Mouse (Mus musculus) naive thymus-derived CD4-positive, alpha-beta T cell, adult 2 months (primary cell): ENCODE results near the gene Ankrd17.
"Not testable (repeated sequence)": the region's sequence is repeated elsewhere in the genome, so short reads cannot be mapped to it uniquely, and the experiment has no call there.

Experiments used
- DNase-seq: peaks from one replicate; pipeline ENCODE4 v3.0.0-alpha.2; 2011; ENCODE audit warnings: low read depth

Gene Ankrd17

DNA sequence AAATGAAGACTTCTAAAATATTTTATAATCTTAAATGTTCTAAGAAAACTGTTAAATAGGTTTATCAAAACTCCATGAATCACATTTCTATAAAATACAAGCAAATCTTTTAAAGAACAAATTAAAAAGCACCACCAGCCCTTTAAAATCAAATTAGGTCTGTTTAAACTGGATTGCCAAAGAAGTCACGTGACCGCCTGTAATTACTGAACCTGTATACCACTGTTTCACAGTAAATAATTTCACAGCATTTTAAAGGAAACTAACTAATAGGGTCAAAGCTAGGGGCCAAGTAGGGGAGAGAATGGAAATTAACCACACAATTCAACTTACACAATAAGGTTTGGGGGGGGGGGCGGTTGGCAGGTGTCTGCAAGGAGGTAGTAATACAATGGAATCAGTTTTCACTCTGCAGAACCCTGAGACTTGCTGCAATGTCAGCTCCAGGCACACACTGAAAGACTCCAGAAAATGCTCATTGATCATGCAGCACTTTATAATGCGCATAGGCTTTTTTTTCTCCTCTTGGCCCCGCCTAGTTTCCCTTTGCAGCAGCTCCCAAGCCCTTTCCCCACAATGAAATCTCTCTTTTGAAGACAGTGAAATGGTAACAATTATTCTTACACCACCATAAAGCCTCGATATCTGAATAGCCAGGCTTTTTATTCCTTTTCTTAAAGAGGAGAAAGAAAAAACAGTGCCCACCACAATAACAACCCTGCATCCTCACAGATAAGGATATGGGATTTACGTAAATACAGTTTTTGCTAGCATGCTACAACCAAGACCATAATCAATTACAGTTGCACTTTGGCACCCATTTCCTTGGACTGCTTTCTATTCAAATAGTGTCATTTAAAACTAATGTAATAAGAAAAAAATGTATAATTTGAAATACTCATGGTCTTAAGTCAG, 27.9 kb downstream of the Ankrd17 start:
- DNase-seq = no peak

DNA sequence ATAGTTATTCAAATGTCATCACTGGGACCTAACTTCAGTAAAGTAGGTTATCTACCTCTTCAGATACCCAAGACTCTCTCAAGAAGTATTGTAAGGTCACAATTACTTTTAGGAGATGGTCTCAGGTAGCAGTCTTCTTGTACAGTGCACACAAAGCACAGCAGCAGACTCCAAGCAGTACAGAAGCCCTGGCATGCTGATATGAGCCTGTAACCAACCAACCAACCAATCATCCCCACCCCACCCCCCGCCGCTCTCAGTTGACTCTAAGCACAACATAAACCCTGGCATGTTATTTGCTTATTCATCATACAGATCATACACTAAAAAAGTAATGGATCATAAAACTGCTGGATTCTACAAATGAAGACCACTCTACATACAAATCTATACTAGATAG, 33.9 kb downstream of the Ankrd17 start:
- DNase-seq = no peak

DNA sequence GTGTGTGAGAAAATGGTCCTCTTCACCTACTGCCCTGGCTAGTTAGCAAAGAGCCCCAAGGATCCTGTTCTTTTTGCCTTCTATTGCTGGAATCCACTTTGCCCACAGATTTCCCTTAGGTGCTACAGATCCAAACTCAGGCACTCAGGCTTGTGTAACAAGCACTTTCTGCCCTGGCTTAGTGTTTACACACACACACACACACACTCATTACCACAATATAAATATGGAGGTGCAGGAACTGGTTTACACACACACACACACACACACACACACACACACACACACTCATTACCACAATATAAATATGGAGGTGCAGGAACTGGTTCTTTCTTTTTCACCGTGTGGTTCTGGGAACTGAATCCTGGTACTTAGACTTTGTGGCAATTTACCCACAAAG, 35.3 kb downstream of the Ankrd17 start:
- DNase-seq = no peak

DNA sequence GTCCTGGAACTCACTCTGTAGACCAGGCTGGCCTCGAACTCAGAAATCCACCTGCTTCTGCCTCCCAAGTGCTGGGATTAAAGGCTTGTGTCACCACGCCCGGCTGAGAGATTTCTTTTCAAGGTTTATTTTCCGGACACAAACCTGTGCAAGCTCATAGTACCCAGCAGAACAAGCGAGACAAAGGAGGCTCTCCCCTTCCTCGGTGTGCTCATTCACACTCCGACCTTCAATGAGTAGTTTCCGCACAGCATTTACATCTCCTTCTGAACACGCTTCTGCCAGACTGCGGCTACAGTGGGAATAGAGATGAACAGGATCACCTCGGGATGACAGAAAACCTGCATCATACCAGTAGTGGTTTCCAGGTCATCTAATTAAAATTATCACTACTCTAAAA, 68.0 kb downstream of the Ankrd17 start:
- DNase-seq = no peak

DNA sequence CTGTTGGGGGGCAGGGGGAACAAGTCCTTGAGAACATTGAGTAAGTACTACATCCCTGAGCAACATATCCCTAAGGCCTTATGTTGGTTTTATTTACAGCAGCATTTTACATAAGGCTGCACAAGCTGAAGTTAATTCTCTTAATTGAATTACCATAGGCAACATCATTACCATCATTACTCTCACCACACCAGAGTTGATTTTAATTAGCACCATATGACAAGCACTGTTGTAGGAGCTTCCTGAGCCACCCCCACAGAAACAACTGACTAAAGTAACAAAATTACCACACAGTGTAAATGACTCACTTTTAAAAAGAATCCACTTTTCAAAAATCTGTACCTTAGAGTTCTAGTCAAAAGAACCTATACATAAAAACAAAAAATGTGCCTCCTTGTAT, 76.5 kb downstream of the Ankrd17 start:
- DNase-seq = no peak

DNA sequence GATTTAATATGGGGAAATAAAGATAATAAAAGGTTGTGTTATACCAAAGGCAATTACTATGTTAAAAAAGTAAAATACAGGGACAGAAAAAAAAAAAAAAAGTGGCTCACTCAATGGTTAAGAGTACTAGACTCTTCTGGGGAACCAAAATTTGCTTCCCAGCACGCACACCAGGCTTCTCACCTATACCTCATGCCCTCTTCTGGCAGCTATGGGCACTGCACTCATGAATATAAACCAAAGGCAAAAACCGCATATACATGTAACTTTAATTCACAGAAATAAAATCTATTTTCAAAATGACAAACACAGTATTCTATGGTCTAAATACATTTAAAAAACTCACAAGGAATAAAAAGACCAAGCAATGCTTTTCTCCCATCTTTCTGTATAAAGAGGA, 79.8 kb downstream of the Ankrd17 start:
- DNase-seq = peak; percentile 65

DNA sequence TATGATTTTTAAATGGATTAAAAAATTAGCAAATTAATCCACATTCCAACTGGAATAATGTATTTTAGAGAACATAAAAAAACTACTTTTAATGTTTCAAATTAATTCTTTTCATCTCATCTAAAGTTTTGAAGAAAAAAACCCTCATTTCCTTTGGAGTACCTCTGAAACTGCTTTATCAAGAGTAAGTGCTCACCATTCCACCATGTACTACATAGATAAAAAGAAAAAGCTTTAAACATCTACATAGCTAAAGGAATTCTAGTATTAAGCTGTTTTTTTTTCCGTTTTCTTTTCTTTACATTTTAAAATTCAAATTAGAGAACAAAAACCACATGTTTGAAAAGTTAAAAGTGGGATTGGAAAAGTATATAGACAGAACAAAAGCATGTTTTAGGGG, 86.3 kb downstream of the Ankrd17 start:
- DNase-seq = no peak

DNA sequence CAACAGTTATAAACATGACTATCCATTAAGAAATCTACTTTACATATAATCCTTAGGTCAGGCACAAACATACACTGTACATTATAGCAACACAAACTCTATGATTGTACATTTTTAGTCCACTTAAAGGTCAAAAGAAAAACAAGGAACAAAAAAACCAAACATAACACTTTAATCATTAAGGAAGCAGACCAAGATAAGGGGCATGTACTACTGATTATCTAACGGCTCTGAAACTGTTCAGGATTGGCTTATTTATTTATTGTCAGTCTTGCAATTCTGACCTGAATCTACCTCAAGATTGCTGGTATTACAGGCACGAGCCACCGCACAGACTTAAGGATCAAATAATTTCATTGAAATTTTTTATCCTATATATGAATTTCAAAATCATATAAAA, 87.0 kb downstream of the Ankrd17 start:
- DNase-seq = no peak

DNA sequence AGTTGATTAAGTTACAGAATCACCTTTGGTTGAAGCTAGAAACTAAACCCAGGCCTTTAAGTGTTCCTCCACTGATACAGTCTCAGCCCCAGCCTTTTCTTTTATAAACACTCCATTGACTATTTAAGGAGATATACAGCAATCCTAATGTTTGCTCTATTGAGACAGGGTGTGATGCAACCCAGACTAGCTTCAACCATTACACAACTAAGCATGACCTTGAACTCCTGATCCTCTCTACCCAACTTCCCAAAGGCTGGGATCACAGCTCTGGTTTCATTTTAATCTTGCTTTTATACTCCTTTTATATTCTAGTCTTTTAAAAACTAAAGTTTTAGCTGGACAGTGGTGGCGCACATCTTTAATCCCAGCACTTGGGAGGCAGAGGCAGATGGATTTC, 88.9 kb downstream of the Ankrd17 start:
- no peak for DNase-seq

DNA sequence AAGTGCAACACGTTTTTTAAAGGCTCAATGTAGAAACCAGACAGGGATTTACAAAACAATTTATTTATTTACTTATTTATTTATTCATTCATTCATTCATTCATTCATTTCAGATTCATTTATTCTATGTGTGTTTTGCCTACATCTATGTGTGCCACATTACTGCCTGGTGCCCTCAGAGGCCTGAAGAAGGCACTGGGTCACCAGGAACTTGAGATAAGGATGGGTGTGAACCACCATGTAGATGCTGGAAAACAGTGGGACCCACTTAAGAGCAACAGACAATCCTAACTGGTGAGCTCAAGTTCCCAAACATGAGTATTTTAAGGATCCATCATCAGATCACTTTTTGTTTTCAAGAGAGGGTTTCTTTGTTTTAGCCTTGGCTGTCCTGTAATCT, 91.6 kb downstream of the Ankrd17 start:
- no peak for DNase-seq

DNA sequence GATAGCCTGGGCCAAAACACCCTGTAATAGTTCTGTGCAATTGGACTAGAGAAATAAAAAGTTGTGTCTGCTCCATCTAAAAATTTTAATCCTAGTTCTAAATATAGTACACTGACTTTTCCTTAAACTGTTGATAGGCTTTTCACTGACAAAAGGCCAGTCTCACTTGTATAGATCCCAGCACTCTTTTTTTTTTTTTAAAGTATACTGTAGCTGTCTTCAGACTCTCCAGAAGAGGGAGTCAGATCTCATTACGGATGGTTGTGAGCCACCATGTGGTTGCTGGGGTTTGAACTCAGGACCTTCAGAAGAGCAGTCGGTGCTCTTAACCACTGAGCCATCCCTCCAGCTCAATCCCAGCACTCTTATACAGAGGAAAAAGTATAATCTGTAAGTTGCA, 104.1 kb downstream of the Ankrd17 start:
- not testable (repeated sequence) for DNase-seq

DNA sequence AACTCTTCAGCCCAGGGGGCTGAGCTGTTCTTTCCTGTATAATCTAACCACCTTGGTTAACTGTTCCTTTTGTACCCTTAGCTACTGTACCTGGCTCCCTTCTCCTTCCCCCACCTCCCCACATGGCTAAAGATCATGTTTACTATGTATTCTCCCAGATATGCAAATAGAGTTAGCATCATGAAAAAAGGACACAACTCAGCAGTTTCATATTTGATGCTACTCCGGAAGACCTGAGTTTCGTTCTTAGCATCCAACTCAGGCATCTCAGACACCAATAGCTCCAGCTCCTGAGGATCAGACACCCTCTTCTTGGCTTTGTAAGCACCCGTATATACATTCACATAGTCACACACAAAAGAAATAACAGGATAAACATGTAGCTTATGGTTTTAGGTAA, 109.4 kb downstream of the Ankrd17 start:
- DNase-seq = no peak

DNA sequence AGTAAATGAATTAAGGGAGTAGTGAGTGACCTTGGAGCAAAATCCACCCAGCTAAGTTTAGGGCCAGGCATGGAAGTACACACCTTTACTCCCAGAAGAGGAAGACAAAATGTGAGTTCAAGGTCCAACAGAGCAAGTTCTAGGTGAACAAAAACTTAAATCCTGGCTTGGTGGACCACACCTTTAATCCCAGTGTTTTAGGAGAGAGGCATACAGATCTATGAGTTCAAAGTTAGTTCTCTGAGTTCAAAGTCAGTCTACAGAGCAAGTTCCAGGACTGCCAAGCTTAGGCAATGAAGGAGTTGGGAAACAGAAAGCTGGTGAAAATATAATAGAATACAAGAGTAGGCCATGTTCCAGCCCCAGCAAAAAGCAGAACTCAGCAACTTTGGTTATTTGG, 118.9 kb downstream of the Ankrd17 start:
- DNase-seq = no peak

DNA sequence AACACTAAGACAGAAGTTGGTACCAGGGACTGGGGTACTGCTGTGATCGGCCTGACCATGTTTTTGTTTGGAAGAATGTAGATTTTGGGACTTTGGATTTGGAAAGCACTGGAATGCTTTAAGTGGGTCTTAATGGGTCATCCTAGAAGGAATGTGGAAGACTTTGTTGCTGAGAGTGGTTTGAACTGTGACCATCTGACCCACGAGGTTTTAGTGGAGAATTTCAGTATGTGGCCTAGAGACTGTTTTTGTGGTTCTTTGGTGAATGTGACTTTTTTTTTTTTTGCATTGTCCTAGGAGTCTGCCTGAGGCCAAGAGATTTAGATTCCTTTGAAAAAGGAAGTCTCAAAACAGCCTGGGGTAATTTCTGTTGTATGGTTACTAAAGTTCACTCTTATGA, 119.4 kb downstream of the Ankrd17 start:
- no peak for DNase-seq

DNA sequence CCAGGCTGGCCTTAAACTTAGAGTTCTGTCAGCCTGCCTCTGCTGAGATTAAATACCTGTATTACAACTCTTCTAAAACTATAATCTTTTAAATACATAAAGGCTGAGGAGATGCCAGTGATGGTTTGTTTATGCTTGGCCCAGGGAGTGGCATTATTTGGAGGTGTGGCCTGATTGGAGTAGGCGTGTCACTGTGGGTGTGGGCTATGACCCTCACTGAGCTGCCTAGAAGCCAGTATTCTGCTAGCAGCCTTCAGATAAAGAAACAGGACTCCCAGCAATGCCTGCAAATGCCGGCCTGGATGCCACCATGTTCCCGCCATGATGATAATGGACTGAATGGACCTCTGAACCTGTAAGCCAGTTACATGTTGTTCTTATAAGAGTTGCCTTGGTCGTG, 119.8 kb downstream of the Ankrd17 start:
- no peak for DNase-seq

DNA sequence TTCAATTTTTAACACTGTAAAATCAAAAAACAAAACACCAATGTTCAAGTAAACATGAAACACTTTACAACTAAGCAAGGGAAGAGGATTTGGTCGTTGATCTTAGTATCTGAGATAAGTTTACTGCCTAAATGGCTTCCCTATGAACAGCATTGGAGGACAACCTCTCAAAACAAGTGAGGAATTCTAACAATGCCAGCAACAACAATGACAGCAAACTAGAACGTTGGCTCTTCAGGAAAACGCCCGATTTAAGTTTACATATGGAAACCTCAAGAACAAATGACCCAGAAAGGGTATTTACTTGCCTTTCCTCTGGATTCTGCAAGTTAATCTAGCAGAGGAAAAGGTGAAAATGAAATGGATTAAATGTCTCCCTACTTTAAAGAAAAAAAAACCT, 121.0 kb downstream of the Ankrd17 start:
- DNase-seq = no peak

DNA sequence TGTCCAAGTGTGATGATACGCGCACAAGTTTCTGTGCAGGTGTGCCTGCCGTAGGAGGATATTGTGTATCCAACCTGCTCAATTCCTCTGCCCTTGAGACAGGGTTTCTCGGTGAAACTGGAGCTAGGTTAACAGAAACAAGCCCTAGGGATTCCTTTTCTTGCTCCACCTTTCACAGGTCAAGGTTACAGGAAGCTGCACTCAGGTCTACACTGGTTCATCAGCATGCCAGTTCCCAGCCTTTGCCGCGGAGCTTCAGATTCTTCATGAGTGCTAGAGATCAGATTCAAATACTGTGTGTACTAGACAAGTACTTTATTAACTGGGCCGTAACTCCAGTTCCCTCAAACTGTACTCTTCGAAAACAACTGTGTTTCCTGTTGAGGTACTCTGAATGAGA, 131.2 kb downstream of the Ankrd17 start:
- DNase-seq = no peak

DNA sequence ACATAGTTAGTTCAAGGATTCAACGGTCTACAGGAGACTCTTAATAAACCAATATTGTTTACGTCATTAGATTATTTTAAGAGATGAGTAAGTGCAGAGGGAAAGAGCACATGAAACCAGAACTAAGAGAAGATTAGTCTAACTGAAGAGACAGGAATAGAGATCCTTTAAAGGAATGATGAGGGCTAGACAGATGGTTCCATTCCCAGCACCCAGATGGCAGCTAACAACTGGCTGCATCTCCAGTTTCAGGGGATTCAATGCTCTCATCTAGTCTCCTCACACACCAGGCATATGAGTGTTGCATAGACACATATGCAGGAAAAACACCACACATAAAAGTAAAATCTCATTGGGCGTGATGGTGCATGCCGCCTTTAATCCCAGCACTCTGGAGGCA, 133.1 kb downstream of the Ankrd17 start:
- no peak for DNase-seq

DNA sequence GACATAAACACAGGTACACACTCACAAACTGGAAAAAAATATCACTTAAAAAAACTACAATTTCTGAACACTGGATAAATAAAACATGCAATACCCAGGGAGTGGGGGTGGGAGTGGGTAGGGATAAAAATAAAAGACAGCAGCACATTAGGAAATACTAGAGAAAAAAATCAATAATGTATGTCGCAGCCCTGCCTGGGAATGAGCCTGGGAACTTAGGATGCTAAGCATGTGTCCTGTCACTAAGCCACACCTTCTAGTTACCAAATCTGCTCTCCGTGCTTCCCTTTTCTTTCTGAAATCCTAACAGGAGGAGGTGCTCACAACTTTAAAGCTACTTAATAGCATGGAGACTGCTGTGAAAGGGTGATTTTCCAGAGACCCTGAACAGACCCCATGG, 136.6 kb downstream of the Ankrd17 start:
- DNase-seq = no peak

DNA sequence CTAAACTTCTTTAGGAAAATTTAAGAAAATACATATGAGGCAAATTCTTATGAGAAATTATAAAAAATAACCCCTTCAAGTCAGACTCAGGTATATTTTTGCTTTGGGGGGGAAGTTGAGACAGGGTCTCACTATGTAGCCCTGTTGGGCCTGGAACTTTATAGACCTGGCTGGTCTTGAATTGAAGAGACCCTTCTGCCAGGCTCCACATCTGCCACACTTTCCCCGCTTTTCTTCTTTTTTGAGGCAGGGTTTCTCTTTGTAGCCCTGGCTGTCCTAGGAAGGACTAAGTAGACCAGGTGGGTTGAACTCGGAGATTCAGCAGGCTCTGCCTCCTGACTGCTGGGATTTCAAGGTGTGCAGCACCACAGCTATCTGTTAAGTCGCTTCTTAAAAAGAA, 139.7 kb downstream of the Ankrd17 start:
- no peak for DNase-seq

DNA sequence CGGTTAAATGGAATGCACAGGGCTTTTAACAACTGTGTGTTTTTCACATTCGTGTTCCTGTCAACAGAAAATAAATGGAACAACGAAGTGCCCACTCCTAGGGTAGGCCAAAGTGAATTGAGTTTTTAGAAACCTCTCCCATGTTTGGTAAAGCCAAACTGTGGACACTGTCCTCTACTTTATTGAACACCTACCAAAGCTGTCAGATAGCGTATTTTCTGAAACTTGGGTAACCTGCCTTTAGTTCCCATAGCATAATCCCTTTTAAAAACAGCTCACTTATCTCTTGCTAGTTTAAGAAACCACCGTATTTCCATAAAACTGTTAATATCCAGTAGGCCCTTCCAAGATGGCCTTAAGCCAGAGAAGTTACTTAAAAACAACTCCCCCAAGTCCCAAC, 141.6 kb downstream of the Ankrd17 start:
- peak; percentile 24 for DNase-seq

DNA sequence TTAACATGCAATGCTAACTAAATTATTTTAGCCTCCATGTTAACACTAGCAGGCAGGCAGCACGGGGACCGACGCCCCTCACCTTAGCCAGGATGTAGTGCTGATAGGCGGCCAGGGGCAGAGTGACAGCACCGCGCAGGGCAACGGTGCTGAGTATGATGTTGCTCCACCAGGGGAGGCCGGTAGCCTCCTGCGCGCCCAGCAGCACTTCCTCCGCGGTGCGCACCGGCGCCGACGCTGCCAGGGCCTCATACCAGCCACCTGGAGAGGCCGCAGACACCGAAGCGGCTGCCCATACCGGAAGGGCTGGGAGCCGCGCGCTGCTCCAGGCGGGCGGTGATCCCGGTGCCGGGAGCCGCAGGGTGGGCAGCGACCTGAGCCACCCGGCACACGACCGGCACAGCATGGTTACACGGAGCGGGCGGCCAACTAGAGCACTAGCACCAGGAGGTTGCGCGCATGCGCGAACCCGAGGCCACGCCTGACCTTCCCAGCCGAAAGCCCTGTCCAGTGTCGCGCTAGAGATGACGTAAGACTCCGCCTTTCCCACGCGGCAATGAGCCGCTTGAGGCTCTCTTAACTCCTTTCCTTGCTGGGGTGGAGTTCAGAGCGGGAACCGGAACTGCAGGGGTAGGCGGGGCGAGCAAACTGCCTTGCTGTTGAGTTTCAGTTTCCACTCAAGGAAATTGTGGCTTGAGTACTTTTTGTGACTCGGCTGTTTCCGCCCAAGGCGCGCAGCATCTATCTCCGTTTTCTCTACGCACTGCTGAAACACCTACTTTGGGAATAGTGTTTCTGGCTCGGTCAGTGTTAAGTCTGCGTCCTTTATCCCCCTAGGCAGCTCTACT, 142.6 kb downstream of the Ankrd17 start, which contains the start of gene Cox18:
Cox18 (minus strand) TSS at position 468 of the 848 bp plus-strand sequence.
- DNase-seq = peak; percentile 100

DNA sequence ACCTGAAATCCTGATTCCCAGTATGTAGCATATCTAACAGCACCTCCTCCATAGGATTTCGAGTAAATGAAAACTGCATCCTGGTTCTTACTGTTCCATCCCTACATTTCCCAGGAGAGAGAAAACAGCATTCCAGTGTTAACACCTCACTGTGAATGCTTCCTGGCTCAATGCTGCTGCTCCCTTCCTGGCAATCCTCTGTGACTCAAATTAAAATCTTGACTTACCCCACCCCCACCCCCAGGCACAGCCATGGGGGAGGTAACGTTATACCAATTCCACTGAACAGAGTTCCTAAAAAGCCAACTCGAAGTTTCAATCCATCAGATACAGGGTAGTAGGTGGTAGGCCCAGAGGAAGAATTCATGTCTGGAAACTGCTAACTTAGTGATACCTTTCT, 143.4 kb downstream of the Ankrd17 start:
- DNase-seq = no peak
